Mouse (Mus musculus): Measurements from ENCODE around the gene Defb22. TPM values are rescaled to one million over a fixed set of nuclear protein-coding genes. Genes with fewer than 3 reads are reported as not detected.

Defb22 gene
- total and polyA plus RNA-seq, 2 experiments from 2014 or later: not detected

GRCm38 (mm10) chr2:152500204-152500862 lies 10.4 kb upstream of the Defb22 start:
- no peak overlapping the region for H3K27ac ChIP-seq (ENCODE audit: low read depth, low read length)
- 75% methylated on average over 7 of the region's 7 CpGs for whole genome bisulfite sequencing
- no peaks in the 10 kb centered on the region for H3K4me1 ChIP-seq (ENCODE audit: insufficient read depth, low read length)
- H3K36me3 ChIP-seq (ENCODE audit: insufficient read depth, low read length): no peaks in the 10 kb centered on the region
- H3K4me3 ChIP-seq (ENCODE audit: low read depth, low read length): no peak overlapping the region
- ATAC-seq (ENCODE audit: low FRiP score): no peak
- no peaks in the 10 kb centered on the region for H3K9me3 ChIP-seq (ENCODE audit: low read length)
- no peak for DNase-seq (ENCODE audit: low spot score)
- no peak for TF ChIP-seq CTCF (IDR thresholded peaks at IDR 0.05)
- H3K27me3 ChIP-seq (ENCODE audit: insufficient read depth, low read length): no peaks in the 10 kb centered on the region
- no peak overlapping the region for H3K4me2 ChIP-seq (ENCODE audit: low read depth, low read length, poor library complexity, severe bottlenecking)
- H3K9ac ChIP-seq (replicated peaks; ENCODE audit: low read length, poor library complexity, severe bottlenecking): no peak overlapping the region

- WGBS: 80% methylated on average over 6 of the region's 6 CpGs
- Histone ChIP-seq H3K27ac (ENCODE audit: low read depth, low read length) (no peak overlapping the region), H3K4me2 (ENCODE audit: low read depth, low read length, poor library complexity, severe bottlenecking) (no peak overlapping the region)
Observed at GRCm38 (mm10) chr2:152498020-152498419, 8.1 kb upstream of the Defb22 start.

GRCm38 (mm10) chr2:152493151-152493550 lies 3.2 kb upstream of the Defb22 start:
- 77% methylated on average over 6 of the region's 6 CpGs for whole genome bisulfite sequencing
- Histone ChIP-seq H3K9me3 (ENCODE audit: low read length) (no peaks in the 10 kb centered on the region), H3K27me3 (ENCODE audit: insufficient read depth, low read length) (no peaks in the 10 kb centered on the region), H3K9ac (replicated peaks; ENCODE audit: low read length, poor library complexity, severe bottlenecking) (no peak overlapping the region), H3K4me2 (ENCODE audit: low read depth, low read length, poor library complexity, severe bottlenecking) (no peak overlapping the region), H3K27ac (ENCODE audit: low read depth, low read length) (no peak overlapping the region), H3K4me1 (ENCODE audit: insufficient read depth, low read length) (no peaks in the 10 kb centered on the region), H3K36me3 (ENCODE audit: insufficient read depth, low read length) (no peaks in the 10 kb centered on the region), H3K4me3 (ENCODE audit: low read depth, low read length) (no peak overlapping the region)
- DNase-seq (ENCODE audit: low spot score) (no peak), ATAC-seq (ENCODE audit: low FRiP score) (no peak)
- TF ChIP-seq CTCF (IDR thresholded peaks at IDR 0.05): no peak

More at GRCm38 (mm10) chr2:152498020-152498419, 8.1 kb upstream of the Defb22 start:
- Histone ChIP-seq H3K27me3 (ENCODE audit: insufficient read depth, low read length) (no peaks in the 10 kb centered on the region), H3K4me3 (ENCODE audit: low read depth, low read length) (no peak overlapping the region), H3K9me3 (ENCODE audit: low read length) (no peaks in the 10 kb centered on the region), H3K36me3 (ENCODE audit: insufficient read depth, low read length) (no peaks in the 10 kb centered on the region), H3K9ac (replicated peaks; ENCODE audit: low read length, poor library complexity, severe bottlenecking) (no peak overlapping the region), H3K4me1 (ENCODE audit: insufficient read depth, low read length) (no peaks in the 10 kb centered on the region)
- DNase-seq (ENCODE audit: low spot score): no peak
- no peak for TF ChIP-seq CTCF (IDR thresholded peaks at IDR 0.05)
- no peak for ATAC-seq (ENCODE audit: low FRiP score)

- Histone ChIP-seq H3K9ac (replicated peaks; ENCODE audit: low read length, poor library complexity, severe bottlenecking) (no peak overlapping the region), H3K4me3 (ENCODE audit: low read depth, low read length) (no peak overlapping the region), H3K9me3 (ENCODE audit: low read length) (no peaks in the 10 kb centered on the region), H3K27ac (ENCODE audit: low read depth, low read length) (no peak overlapping the region), H3K4me2 (ENCODE audit: low read depth, low read length, poor library complexity, severe bottlenecking) (no peak overlapping the region), H3K36me3 (ENCODE audit: insufficient read depth, low read length) (no peaks in the 10 kb centered on the region), H3K4me1 (ENCODE audit: insufficient read depth, low read length) (no peaks in the 10 kb centered on the region), H3K27me3 (ENCODE audit: insufficient read depth, low read length) (no peaks in the 10 kb centered on the region)
- DNase-seq (ENCODE audit: low spot score) (no peak), ATAC-seq (ENCODE audit: low FRiP score) (no peak)
- WGBS: 78% methylated on average over 2 of the region's 2 CpGs
- peak; percentile 43 for TF ChIP-seq CTCF (IDR thresholded peaks at IDR 0.05)
Observed at GRCm38 (mm10) chr2:152487024-152487423, 2.9 kb downstream of the Defb22 start.

- Histone ChIP-seq H3K9me3 (ENCODE audit: low read length) (no peaks in the 10 kb centered on the region), H3K4me3 (ENCODE audit: low read depth, low read length) (no peak overlapping the region), H3K27ac (ENCODE audit: low read depth, low read length) (no peak overlapping the region), H3K36me3 (ENCODE audit: insufficient read depth, low read length) (no peaks in the 10 kb centered on the region), H3K9ac (replicated peaks; ENCODE audit: low read length, poor library complexity, severe bottlenecking) (no peak overlapping the region), H3K4me1 (ENCODE audit: insufficient read depth, low read length) (no peaks in the 10 kb centered on the region), H3K27me3 (ENCODE audit: insufficient read depth, low read length) (no peaks in the 10 kb centered on the region), H3K4me2 (ENCODE audit: low read depth, low read length, poor library complexity, severe bottlenecking) (no peak overlapping the region)
- DNase-seq (ENCODE audit: low spot score): no peak
- no peak for TF ChIP-seq CTCF (IDR thresholded peaks at IDR 0.05)
- WGBS: 89% methylated on average over 7 of the region's 7 CpGs
- ATAC-seq (ENCODE audit: low FRiP score): no peak
Observed at GRCm38 (mm10) chr2:152481726-152482125, 8.2 kb downstream of the Defb22 start.

- H3K4me3 ChIP-seq (ENCODE audit: low read depth, low read length): no peak overlapping the region
- H3K27me3 ChIP-seq (ENCODE audit: insufficient read depth, low read length): no peaks in the 10 kb centered on the region
- ATAC-seq (ENCODE audit: low FRiP score) (no peak), DNase-seq (ENCODE audit: low spot score) (no peak)
- H3K4me2 ChIP-seq (ENCODE audit: low read depth, low read length, poor library complexity, severe bottlenecking): no peak overlapping the region
- H3K27ac ChIP-seq (ENCODE audit: low read depth, low read length): no peak overlapping the region
- 83% methylated on average over 3 of the region's 3 CpGs for WGBS
- H3K9ac ChIP-seq (replicated peaks; ENCODE audit: low read length, poor library complexity, severe bottlenecking): no peak overlapping the region
- H3K36me3 ChIP-seq (ENCODE audit: insufficient read depth, low read length): no peaks in the 10 kb centered on the region
- H3K9me3 ChIP-seq (ENCODE audit: low read length): no peaks in the 10 kb centered on the region
- TF ChIP-seq CTCF (IDR thresholded peaks at IDR 0.05): no peak
- no peaks in the 10 kb centered on the region for H3K4me1 ChIP-seq (ENCODE audit: insufficient read depth, low read length)
Observed at GRCm38 (mm10) chr2:152480881-152481280, 9.1 kb downstream of the Defb22 start.

Measured in midbrain, postnatal 0 days (tissue).